Mouse (Mus musculus) neural tube, postnatal 0 days (tissue): Measurements from ENCODE around the gene Osbpl3. TPM values are rescaled to one million over a fixed set of nuclear protein-coding genes. Genes with fewer than 3 reads are reported as not detected.

Experiments
- polyA plus RNA-seq: library from polyadenylated mRNA; unstranded; fragments of >200 nt; fragmentation: Nextera tagmentation; extraction: Ambion mirVana; gene quantifications from 2 replicates; pipeline ENCODE4 v1.2.1, GENCODE M21; 2015

The Osbpl3 gene
- polyA plus RNA-seq = 4.5 and 5.1 TPM in 2 replicates

GRCm38 (mm10) chr6:50455829-50456469, at the start of gene Osbpl3:
Osbpl3 (minus strand) TSS chr6:50456201.

GRCm38 (mm10) chr6:50263670-50264069, 192.3 kb downstream of the Osbpl3 start, which contains the start of gene Gsdme:
Gsdme (minus strand) TSS chr6:50263862.

Other genes with a start within 250 kb of the Osbpl3 start
- 87.1 and 88.0 TPM in 2 replicates for gene Gsdme, start 192.3 kb downstream of the Osbpl3 start, polyA plus RNA-seq
- gene Cycs, start 110.3 kb upstream of the Osbpl3 start, polyA plus RNA-seq = 94.8 and 111 TPM in 2 replicates
- 1.9 and 2.3 TPM in 2 replicates for gene 4921507P07Rik, start 140.4 kb upstream of the Osbpl3 start, polyA plus RNA-seq
- gene Npvf, start 198.2 kb upstream of the Osbpl3 start, polyA plus RNA-seq = 0.19 TPM in 1 of 2 replicates, not detected in the other